Mouse (Mus musculus) MEL (cell line): ENCODE data around the gene Aip. TPM values are rescaled to one million over a fixed set of nuclear protein-coding genes. Genes with fewer than 3 reads are reported as not detected.

Experiments used
- DNase-seq: peaks from one replicate; pipeline ENCODE4 v3.0.0; 2011; ENCODE audit warnings: low read depth, low spot score
- H3K27ac ChIP-seq: 2 replicates; pipeline ENCODE4 v1.5.1; 2012; ENCODE audit warnings: low read depth, mild to moderate bottlenecking, control low read depth, low read length, moderate library complexity; ENCODE audit not compliant: control insufficient read depth
- H3K27me3 ChIP-seq, 2 experiments: fragments of 150-350 bp in 1 of 2; sonication (generic) in 1 of 2; 2 replicates each; pipeline ENCODE4 v1.6.1; 2012; ENCODE audit warnings: low read length in 2 of 2, mild to moderate bottlenecking in 2 of 2, improper control_type of control experiment in 1 of 2, moderate library complexity in 1 of 2; ENCODE audit not compliant: insufficient read depth in 2 of 2, control insufficient read depth in 1 of 2
- H3K36me3 ChIP-seq, 2 experiments: 2 replicates each; pipeline ENCODE4 v1.6.1; 2012 to 2014; ENCODE audit warnings: low read length in 2 of 2, improper control_type of control experiment in 1 of 2, inconsistent platforms in 1 of 2, mild to moderate bottlenecking in 1 of 2; ENCODE audit not compliant: insufficient read depth in 2 of 2, control insufficient read depth in 1 of 2
- H3K4me1 ChIP-seq, 2 experiments: fragments of 150-350 bp in 1 of 2; sonication (generic) in 1 of 2; 2 replicates each; pipeline ENCODE4 v1.6.1; 2012; ENCODE audit warnings: low read length in 2 of 2, improper control_type of control experiment in 1 of 2, mild to moderate bottlenecking in 1 of 2; ENCODE audit not compliant: insufficient read depth in 2 of 2, control insufficient read depth in 1 of 2
- H3K4me3 ChIP-seq, 2 experiments: fragments of 150-350 bp in 1 of 2; sonication (generic) in 1 of 2; 2 replicates each; pipeline ENCODE4 v1.5.1; 2012; ENCODE audit warnings: low read depth in 2 of 2, low read length in 2 of 2, mild to moderate bottlenecking in 2 of 2, moderate library complexity in 2 of 2, control low read depth in 1 of 2, improper control_type of control experiment in 1 of 2; ENCODE audit not compliant: control insufficient read depth in 1 of 2, insufficient read depth in 1 of 2
- H3K79me2 ChIP-seq: 2 replicates; pipeline ENCODE4 v1.6.1; 2012; ENCODE audit warnings: mild to moderate bottlenecking, low read length, moderate library complexity; ENCODE audit not compliant: control insufficient read depth, poor library complexity, insufficient read depth
- H3K9ac ChIP-seq: 2 replicates; pipeline ENCODE4 v1.6.1; 2012; ENCODE audit warnings: low read depth, mild to moderate bottlenecking, control low read depth, low read length, moderate library complexity; ENCODE audit not compliant: control insufficient read depth, poor library complexity, severe bottlenecking
- H3K9me3 ChIP-seq: fragments of 150-350 bp; sonication (generic); replicated peaks from 2 replicates; pipeline ENCODE4 v1.6.1; 2012; ENCODE audit warnings: mild to moderate bottlenecking, low read length, improper control_type of control experiment, moderate library complexity; ENCODE audit not compliant: insufficient read depth
- BHLHE40 ChIP-seq: IDR thresholded peaks from 2 replicates; pipeline ENCODE4 v1.6.1; 2012; ENCODE audit warnings: low read depth, mild to moderate bottlenecking, inconsistent platforms, low read length, improper control_type of control experiment, borderline replicate concordance
- CHD1 ChIP-seq: IDR thresholded peaks from 2 replicates; pipeline ENCODE4 v1.6.1; 2012; ENCODE audit warnings: low read depth, mild to moderate bottlenecking, inconsistent platforms, low read length, improper control_type of control experiment
- CHD2 ChIP-seq: IDR thresholded peaks from 2 replicates; pipeline ENCODE4 v1.6.1; 2011; ENCODE audit warnings: low read length, improper control_type of control experiment
- CTCF ChIP-seq, 3 experiments: IDR thresholded peaks in 2 of 3; conservative IDR thresholded peaks in 1 of 3; 2 replicates each; pipeline ENCODE4 v1.5.1; 2011 to 2012; ENCODE audit warnings: low read length in 3 of 3, low read depth in 2 of 3, mild to moderate bottlenecking in 2 of 3, improper control_type of control experiment in 1 of 3, inconsistent platforms in 1 of 3, mixed read lengths in 1 of 3, moderate library complexity in 1 of 3; ENCODE audit not compliant: control insufficient read depth in 1 of 3, insufficient read depth in 1 of 3, poor library complexity in 1 of 3, severe bottlenecking in 1 of 3
- ELF1 ChIP-seq: IDR thresholded peaks from 2 replicates; pipeline ENCODE4 v1.6.1; 2014; ENCODE audit warnings: low read depth, mild to moderate bottlenecking, inconsistent platforms, low read length, improper control_type of control experiment, moderate library complexity
- EP300 ChIP-seq, 2 experiments: IDR thresholded peaks; 2 replicates each; pipeline ENCODE4 v1.6.1; 2011; ENCODE audit warnings: improper control_type of control experiment in 2 of 2, low read length in 2 of 2, low read depth in 1 of 2, mild to moderate bottlenecking in 1 of 2
- ETS1 ChIP-seq: IDR thresholded peaks from 2 replicates; pipeline ENCODE4 v1.6.1; 2012; ENCODE audit warnings: low read depth, mild to moderate bottlenecking, inconsistent platforms, low read length, improper control_type of control experiment, moderate library complexity
- GABPA ChIP-seq: IDR thresholded peaks from 2 replicates; pipeline ENCODE4 v1.6.1; 2012; ENCODE audit warnings: low read depth, mild to moderate bottlenecking, inconsistent platforms, low read length, improper control_type of control experiment, moderate library complexity
- GATA1 ChIP-seq: IDR thresholded peaks from 2 replicates; pipeline ENCODE4 v1.6.1; 2011; ENCODE audit warnings: low read depth, low read length, improper control_type of control experiment
- HCFC1 ChIP-seq: IDR thresholded peaks from 2 replicates; pipeline ENCODE4 v1.6.1; 2012; ENCODE audit warnings: low read depth, mild to moderate bottlenecking, inconsistent platforms, low read length, improper control_type of control experiment, moderate library complexity
- JUND ChIP-seq: IDR thresholded peaks from 2 replicates; pipeline ENCODE4 v1.6.1; 2011; ENCODE audit warnings: low read depth, mild to moderate bottlenecking, improper control_type of control experiment, low read length
- KAT2A ChIP-seq: conservative IDR thresholded peaks from 2 replicates; pipeline ENCODE4 v1.6.1; 2012; ENCODE audit warnings: low read depth, low read length, improper control_type of control experiment, inconsistent platforms
- MAFK ChIP-seq: IDR thresholded peaks from 2 replicates; pipeline ENCODE4 v1.6.1; 2011; ENCODE audit warnings: low read depth, mild to moderate bottlenecking, low read length, improper control_type of control experiment, borderline replicate concordance
- MAX ChIP-seq: IDR thresholded peaks from 2 replicates; pipeline ENCODE4 v1.6.1; 2011; ENCODE audit warnings: low read length, improper control_type of control experiment
- MAZ ChIP-seq: IDR thresholded peaks from 2 replicates; pipeline ENCODE4 v1.6.1; 2012; ENCODE audit warnings: low read depth, mild to moderate bottlenecking, inconsistent platforms, low read length, improper control_type of control experiment
- MEF2A ChIP-seq: IDR thresholded peaks from 2 replicates; pipeline ENCODE4 v1.6.1; 2014; ENCODE audit warnings: low read depth, mild to moderate bottlenecking, inconsistent platforms, low read length, improper control_type of control experiment; ENCODE audit not compliant: poor library complexity, insufficient replicate concordance, severe bottlenecking; ENCODE audit errors: extremely low read depth
- MXI1 ChIP-seq: IDR thresholded peaks from 2 replicates; pipeline ENCODE4 v1.6.1; 2011; ENCODE audit warnings: mild to moderate bottlenecking, low read depth, low read length, improper control_type of control experiment
- MYB ChIP-seq: IDR thresholded peaks from 2 replicates; pipeline ENCODE4 v1.6.1; 2011; ENCODE audit warnings: mild to moderate bottlenecking, low read depth, low read length, improper control_type of control experiment
- MYC ChIP-seq: IDR thresholded peaks from 2 replicates; pipeline ENCODE4 v1.6.1; 2011; ENCODE audit warnings: low read depth, mild to moderate bottlenecking, low read length, improper control_type of control experiment, moderate library complexity
- NRF1 ChIP-seq: IDR thresholded peaks from 2 replicates; pipeline ENCODE4 v1.6.1; 2014; ENCODE audit warnings: low read depth, mild to moderate bottlenecking, inconsistent platforms, low read length, improper control_type of control experiment, moderate library complexity; ENCODE audit not compliant: poor library complexity, insufficient read depth, severe bottlenecking
- POLR2A ChIP-seq, 2 experiments: IDR thresholded peaks; 2 replicates each; pipeline ENCODE4 v1.6.1; 2011 to 2012; ENCODE audit warnings: low read length in 2 of 2, mild to moderate bottlenecking in 2 of 2, control low read depth in 1 of 2, improper control_type of control experiment in 1 of 2, low read depth in 1 of 2, moderate library complexity in 1 of 2; ENCODE audit not compliant: control insufficient read depth in 1 of 2, insufficient read depth in 1 of 2, poor library complexity in 1 of 2
- POLR2AphosphoS2 ChIP-seq: IDR thresholded peaks from 2 replicates; pipeline ENCODE4 v1.6.1; 2011; ENCODE audit warnings: low read length, improper control_type of control experiment
- POLR2AphosphoS5 ChIP-seq: IDR thresholded peaks from 2 replicates; pipeline ENCODE4 v1.6.1; 2012; ENCODE audit warnings: low read depth, borderline replicate concordance, mild to moderate bottlenecking, inconsistent platforms, low read length, moderate library complexity, mixed read lengths
- RAD21 ChIP-seq: IDR thresholded peaks from 2 replicates; pipeline ENCODE4 v1.6.1; 2011; ENCODE audit warnings: mild to moderate bottlenecking, low read depth, low read length, improper control_type of control experiment
- RCOR1 ChIP-seq: IDR thresholded peaks from 2 replicates; pipeline ENCODE4 v1.6.1; 2012; ENCODE audit warnings: low read depth, mild to moderate bottlenecking, inconsistent platforms, low read length, improper control_type of control experiment
- SIN3A ChIP-seq: IDR thresholded peaks from 2 replicates; pipeline ENCODE4 v1.6.1; 2012; ENCODE audit warnings: low read length, improper control_type of control experiment, inconsistent platforms
- SMC3 ChIP-seq: IDR thresholded peaks from 2 replicates; pipeline ENCODE4 v1.6.1; 2011; ENCODE audit warnings: low read depth, low read length, improper control_type of control experiment
- TAL1 ChIP-seq: IDR thresholded peaks from 2 replicates; pipeline ENCODE4 v1.6.1; 2012; ENCODE audit warnings: mild to moderate bottlenecking, inconsistent platforms, low read length, moderate library complexity, mixed read lengths
- TBP ChIP-seq: IDR thresholded peaks from 2 replicates; pipeline ENCODE4 v1.8.0; 2011; ENCODE audit warnings: low read depth, low read length, improper control_type of control experiment
- TCF12 ChIP-seq: IDR thresholded peaks from 2 replicates; pipeline ENCODE4 v1.6.1; 2014; ENCODE audit warnings: low read depth, mild to moderate bottlenecking, inconsistent platforms, low read length, improper control_type of control experiment, moderate library complexity
- UBTF ChIP-seq: IDR thresholded peaks from 2 replicates; pipeline ENCODE4 v1.6.1; 2012; ENCODE audit warnings: low read depth, mild to moderate bottlenecking, inconsistent platforms, low read length, improper control_type of control experiment, moderate library complexity, borderline replicate concordance; ENCODE audit not compliant: insufficient read depth
- USF1 ChIP-seq: IDR thresholded peaks from 2 replicates; pipeline ENCODE4 v1.6.1; 2014; ENCODE audit warnings: low read depth, mild to moderate bottlenecking, inconsistent platforms, low read length, improper control_type of control experiment, moderate library complexity
- USF2 ChIP-seq, 2 experiments: IDR thresholded peaks; 2 replicates each; pipeline ENCODE4 v1.6.1; 2011 to 2012; ENCODE audit warnings: improper control_type of control experiment in 2 of 2, low read length in 2 of 2, borderline replicate concordance in 1 of 2, inconsistent platforms in 1 of 2, low read depth in 1 of 2, mild to moderate bottlenecking in 1 of 2; ENCODE audit not compliant: insufficient read depth in 1 of 2
- ZC3H11A ChIP-seq: IDR thresholded peaks from 2 replicates; pipeline ENCODE4 v1.6.1; 2012; ENCODE audit warnings: low read depth, mild to moderate bottlenecking, inconsistent platforms, low read length, improper control_type of control experiment
- ZKSCAN1 ChIP-seq: IDR thresholded peaks from 2 replicates; pipeline ENCODE4 v1.6.1; 2012; ENCODE audit warnings: low read depth, mild to moderate bottlenecking, inconsistent platforms, low read length, improper control_type of control experiment, moderate library complexity
- ZMIZ1 ChIP-seq: IDR thresholded peaks from 2 replicates; pipeline ENCODE4 v1.6.1; 2012; ENCODE audit warnings: low read depth, mild to moderate bottlenecking, inconsistent platforms, low read length, improper control_type of control experiment, moderate library complexity
- ZNF384 ChIP-seq: IDR thresholded peaks from 2 replicates; pipeline ENCODE4 v1.6.1; 2012; ENCODE audit warnings: low read depth, mild to moderate bottlenecking, inconsistent platforms, low read length, improper control_type of control experiment
- polyA plus RNA-seq, 2 experiments: library from polyadenylated mRNA; stranded (reverse) in 1 of 2; unstranded in 1 of 2; fragments of >175 nt in 1 of 2; fragments of >200 nt in 1 of 2; gene quantifications; 2 replicates each; pipeline versions ENCODE4 v1.2.1 to v1.2.4; 2012; ENCODE audit warnings: low replicate concordance in 2 of 2, low read depth in 1 of 2; ENCODE audit not compliant: insufficient read length in 2 of 2, insufficient read depth in 1 of 2, missing spikeins in 1 of 2
- total RNA-seq: library from RNA; depleted of rRNA; stranded (reverse); fragments of 300-350 nt; gene quantifications from 2 replicates; pipeline ENCODE4 v1.2.3, GENCODE M21; 2012

Gene Aip
- total and polyA plus RNA-seq, 3 experiments, result 37.8 to 101 TPM; not detected in 1

DNA sequence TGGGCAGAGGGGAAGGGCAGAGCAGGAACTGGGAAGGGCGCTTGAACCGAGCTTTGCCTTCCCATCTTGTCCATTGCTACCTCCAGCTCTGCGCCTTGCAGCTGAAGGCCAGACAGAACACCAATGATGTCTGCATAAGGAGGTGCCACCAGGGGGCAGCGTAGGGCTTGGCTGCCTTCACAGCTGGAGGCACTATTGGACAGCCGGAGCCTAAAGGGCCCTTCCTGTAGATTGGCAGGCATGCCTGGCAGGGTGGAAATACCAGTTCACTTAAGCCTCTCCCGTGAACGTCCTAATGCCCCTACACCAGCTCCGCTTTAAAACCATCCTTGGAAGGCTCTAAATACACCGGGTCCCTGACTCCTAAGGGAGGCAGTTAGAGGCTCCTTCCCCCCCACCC, 26.6 kb downstream of the Aip start:
- Histone ChIP-seq H3K27me3 (no peaks in the 10 kb centered on the region), H3K9me3 (no peaks in the 10 kb centered on the region), H3K27ac (peak overlapping the region; percentile 44), H3K4me1 (peaks cover 0 to 21% of the 10 kb centered on the region in 2 experiments; a peak in 3 of 4 replicates), H3K79me2 (peaks cover 8% of the 10 kb centered on the region), H3K9ac (peak overlapping the region; percentile 74), H3K36me3 (peaks cover 0 to 13% of the 10 kb centered on the region in 2 experiments; a peak in 2 of 4 replicates), H3K4me3 (peak overlapping the region; percentile 74 to 99; a peak in 3 of 4 replicates)
- DNase-seq, result peak; percentile 94
- TF ChIP-seq MAZ, result 0 out of 2 replicates have a peak, but pooled peaks have one; percentile 45
- TF ChIP-seq NRF1, result 0 out of 2 replicates have a peak, but pooled peaks have one; percentile 3
- no peak for TF ChIP-seq BHLHE40
- TF ChIP-seq TBP, result no peak
- no peak for TF ChIP-seq MAFK
- TF ChIP-seq HCFC1, result peak; percentile 52; the same call in 1 of the 2 replicates
- TF ChIP-seq POLR2AphosphoS2, result no peak
- no peak for TF ChIP-seq POLR2AphosphoS5
- peak; percentile 87 for TF ChIP-seq ZC3H11A
- TF ChIP-seq ZKSCAN1, result no peak
- no peak; a peak in 1 of 4 replicates for TF ChIP-seq POLR2A (IDR thresholded peaks at IDR 0.05; ENCODE audit: control insufficient read depth in 1 of 2, insufficient read depth in 1 of 2, low read depth in 1 of 2, low read length in 2 of 2, poor library complexity in 1 of 2)
- TF ChIP-seq ZNF384, result no peak
- TF ChIP-seq USF1, result no peak; the same call in 1 of the 2 replicates
- no peak for TF ChIP-seq GABPA
- no peak for TF ChIP-seq JUND
- TF ChIP-seq MYB, result no peak
- no peak for TF ChIP-seq TAL1
- TF ChIP-seq SIN3A, result peak; percentile 89
- no peak for TF ChIP-seq UBTF
- no peak for TF ChIP-seq CHD2
- peak; percentile 94 to 98 (median 95) for TF ChIP-seq CTCF (IDR thresholded peaks at IDR 0.05 in 2 of 3, conservative IDR thresholded peaks at IDR 0.05 in 1 of 3; ENCODE audit: control insufficient read depth in 1 of 3, insufficient read depth in 1 of 3, low read depth in 2 of 3, low read length in 3 of 3, poor library complexity in 1 of 3, severe bottlenecking in 1 of 3)
- TF ChIP-seq MAX, result no peak
- no peak for TF ChIP-seq USF2 (IDR thresholded peaks at IDR 0.05; ENCODE audit: borderline replicate concordance in 1 of 2, insufficient read depth in 1 of 2, low read depth in 1 of 2, low read length in 2 of 2)
- no peak for TF ChIP-seq ZMIZ1
- TF ChIP-seq KAT2A, result no peak
- no peak for TF ChIP-seq RCOR1
- TF ChIP-seq ELF1, result no peak; the same call in 1 of the 2 replicates
- no peak for TF ChIP-seq MEF2A
- peak; percentile 55; the same call in 1 of the 2 replicates for TF ChIP-seq ETS1
- TF ChIP-seq GATA1, result no peak
- peak; percentile 54; the same call in 1 of the 2 replicates for TF ChIP-seq MYC
- TF ChIP-seq MXI1, result peak; percentile 64
- TF ChIP-seq CHD1, result no peak
- peak; percentile 98 for TF ChIP-seq SMC3
- peak; percentile 83 for TF ChIP-seq RAD21
- no peak for TF ChIP-seq TCF12
- TF ChIP-seq EP300 (IDR thresholded peaks at IDR 0.05; ENCODE audit: low read depth in 1 of 2, low read length in 2 of 2), result no peak; a peak in 1 of 4 replicates
